Mouse (Mus musculus): ENCODE results near the gene Rad51ap1. TPM values are rescaled to one million over a fixed set of nuclear protein-coding genes. Genes with fewer than 3 reads are reported as not detected.

Rad51ap1 gene
- polyA plus RNA-seq, 1 experiment from 2014 or later, result 40.3 TPM

- no peak overlapping the region for H3K27ac ChIP-seq (ENCODE audit: low read length)
- no peak overlapping the region for H3K4me3 ChIP-seq (ENCODE audit: low read depth, low read length)
- WGBS (ENCODE audit: insufficient replicate concordance), result 19% methylated on average over 8 of the region's 8 CpGs
- H3K27me3 ChIP-seq (ENCODE audit: control insufficient read depth, insufficient read depth, low read depth, low read length), result no peaks in the 10 kb centered on the region
- H3K4me2 ChIP-seq (ENCODE audit: low read depth, low read length), result no peak overlapping the region
- no peaks in the 10 kb centered on the region for H3K9me3 ChIP-seq (replicated peaks; ENCODE audit: control insufficient read depth, low read length)
- H3K9ac ChIP-seq (ENCODE audit: low read depth, low read length), result no peak overlapping the region
- no peaks in the 10 kb centered on the region for H3K36me3 ChIP-seq (ENCODE audit: control insufficient read depth, insufficient read depth)
- no peaks in the 10 kb centered on the region for H3K4me1 ChIP-seq (ENCODE audit: control insufficient read depth, low read depth, low read length)
- no peak for ATAC-seq (ENCODE audit: low read depth)
These were observed 62.3 kb downstream of the Rad51ap1 start for GRCm38 (mm10) chr6:126877118-126877517.

Other genes starting within 250 kb of the Rad51ap1 start
- 0.05 and 0.06 TPM in 2 replicates for gene Kcna6, start 198.9 kb downstream of the Rad51ap1 start, polyA plus RNA-seq (2015; fragmentation: Nextera tagmentation; extraction: Ambion mirVana)
- gene Ndufa9, start 90.5 kb downstream of the Rad51ap1 start, polyA plus RNA-seq (2015; fragmentation: Nextera tagmentation; extraction: Ambion mirVana), result 132 and 147 TPM in 2 replicates
- not detected in 2 replicates for gene Akap3, start 86.5 kb downstream of the Rad51ap1 start, polyA plus RNA-seq (2015; fragmentation: Nextera tagmentation; extraction: Ambion mirVana)
- gene Dyrk4, start 17.7 kb downstream of the Rad51ap1 start, polyA plus RNA-seq (2015; fragmentation: Nextera tagmentation; extraction: Ambion mirVana), result 0.05 TPM in 1 of 2 replicates, not detected in the other
- gene D6Wsu163e, start 375 bp upstream of the Rad51ap1 start, polyA plus RNA-seq (2015; fragmentation: Nextera tagmentation; extraction: Ambion mirVana), result 12.3 and 14.6 TPM in 2 replicates
- 0.04 TPM in 1 of 2 replicates, not detected in the other for gene Fgf6, start 76.0 kb upstream of the Rad51ap1 start, polyA plus RNA-seq (2015; fragmentation: Nextera tagmentation; extraction: Ambion mirVana)
- not detected in 2 replicates for gene Fgf23, start 133.3 kb upstream of the Rad51ap1 start, polyA plus RNA-seq (2015; fragmentation: Nextera tagmentation; extraction: Ambion mirVana)
- gene Tigar, start 170.0 kb upstream of the Rad51ap1 start, polyA plus RNA-seq (2015; fragmentation: Nextera tagmentation; extraction: Ambion mirVana), result 0.24 and 0.41 TPM in 2 replicates
- 41.2 and 46.1 TPM in 2 replicates for gene Ccnd2, start 212.6 kb upstream of the Rad51ap1 start, polyA plus RNA-seq (2015; fragmentation: Nextera tagmentation; extraction: Ambion mirVana)